Mouse (Mus musculus): ENCODE data around the gene Wdr62. TPM values are rescaled to one million over a fixed set of nuclear protein-coding genes. Genes with fewer than 3 reads are reported as not detected.

The Wdr62 gene
- total and polyA plus RNA-seq, 2 experiments from 2014 or later = 3.2 to 3.4 TPM

DNA sequence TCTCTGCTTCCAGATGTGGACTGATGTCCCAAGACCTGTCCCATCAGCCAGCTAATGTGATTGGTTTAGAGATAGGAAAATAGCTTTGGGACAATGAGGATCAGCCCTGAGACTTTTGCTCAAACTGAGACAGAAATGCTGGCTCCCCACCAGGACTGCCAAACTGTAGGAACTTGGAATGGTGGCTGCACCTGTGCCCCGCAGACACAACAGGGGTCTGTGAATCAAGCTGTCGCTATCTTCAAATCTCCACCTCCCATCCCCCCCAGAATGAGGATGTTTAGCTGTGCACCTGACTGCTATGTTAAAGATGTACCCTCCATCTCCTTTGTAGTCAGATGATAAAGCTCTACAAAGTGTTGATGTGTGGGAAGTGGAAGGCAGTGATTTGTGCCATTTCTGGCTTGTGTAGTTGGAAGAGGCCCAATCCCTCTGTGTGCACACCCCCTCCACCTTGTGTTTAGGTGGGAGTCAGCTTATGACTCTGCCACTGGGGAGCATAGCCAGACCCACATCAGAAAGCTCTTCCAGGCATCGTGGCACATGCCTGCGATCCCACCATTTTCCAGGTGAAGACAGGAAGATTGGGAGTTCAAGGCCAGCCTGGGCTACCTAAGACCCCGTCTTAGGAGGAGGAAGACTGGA lies 44.2 kb upstream of the Wdr62 start:
- ATAC-seq (ENCODE audit: insufficient read depth, low read depth) (no peak), DNase-seq (ENCODE audit: low spot score) (no peak)
- Histone ChIP-seq H3K4me3 (ENCODE audit: low read depth, low read length) (no peak overlapping the region), H3K27me3 (ENCODE audit: control insufficient read depth, insufficient read depth, low read length) (no peaks in the 10 kb centered on the region), H3K36me3 (replicated peaks; ENCODE audit: control insufficient read depth, insufficient read depth, low read length) (no peaks in the 10 kb centered on the region), H3K9ac (replicated peaks; ENCODE audit: low read depth, low read length) (no peak overlapping the region), H3K27ac (ENCODE audit: low read depth) (no peak overlapping the region), H3K9me3 (replicated peaks; ENCODE audit: control insufficient read depth, low read length) (no peaks in the 10 kb centered on the region), H3K4me2 (ENCODE audit: low read depth, low read length) (no peak overlapping the region), H3K4me1 (ENCODE audit: control insufficient read depth, insufficient read depth) (peaks cover 11% of the 10 kb centered on the region)
- TF ChIP-seq EP300 (IDR thresholded peaks at IDR 0.05; ENCODE audit: low read depth) (no peak), CTCF (IDR thresholded peaks at IDR 0.05; ENCODE audit: low read depth) (no peak)
- 68% methylated on average over 5 of the region's 5 CpGs for WGBS

DNA sequence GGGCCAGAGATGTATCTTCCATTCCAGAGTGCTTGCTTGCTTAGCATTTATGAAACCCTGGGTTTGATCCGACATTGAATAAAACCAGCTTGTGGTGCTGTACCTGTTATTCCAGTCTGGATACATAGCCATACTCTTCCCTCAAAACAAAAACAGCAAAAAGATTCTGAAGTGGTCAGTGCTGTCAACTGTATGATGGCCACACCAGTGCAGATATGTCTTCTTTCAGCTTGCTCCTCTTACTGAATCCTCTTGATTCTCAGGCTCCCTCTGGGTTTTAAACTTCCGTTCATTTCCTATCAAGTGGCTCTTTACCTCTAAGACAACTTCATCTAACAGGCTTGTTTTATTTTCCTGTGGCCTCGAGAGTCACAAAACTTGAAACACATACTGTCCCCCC lies 43.6 kb upstream of the Wdr62 start, which contains the start of gene Sdhaf1:
TSS of gene Sdhaf1 (minus strand) at position 101 of the 400 bp plus-strand sequence.
- Histone ChIP-seq H3K36me3 (replicated peaks; ENCODE audit: control insufficient read depth, insufficient read depth, low read length) (no peaks in the 10 kb centered on the region), H3K9me3 (replicated peaks; ENCODE audit: control insufficient read depth, low read length) (no peaks in the 10 kb centered on the region), H3K9ac (replicated peaks; ENCODE audit: low read depth, low read length) (peak within 1 kb of the TSS; percentile 37; the same call in 1 of the 2 replicates), H3K4me2 (ENCODE audit: low read depth, low read length) (peak within 1 kb of the TSS; percentile 84), H3K27me3 (ENCODE audit: control insufficient read depth, insufficient read depth, low read length) (no peaks in the 10 kb centered on the region), H3K4me3 (ENCODE audit: low read depth, low read length) (peak within 1 kb of the TSS; percentile 80), H3K27ac (ENCODE audit: low read depth) (peak within 1 kb of the TSS; percentile 91), H3K4me1 (ENCODE audit: control insufficient read depth, insufficient read depth) (peaks cover 11% of the 10 kb centered on the region)
- DNase-seq (ENCODE audit: low spot score) = no peak
- 64% methylated on average over 3 of the region's 3 CpGs for WGBS
- no peak for TF ChIP-seq CTCF (IDR thresholded peaks at IDR 0.05; ENCODE audit: low read depth)
- TF ChIP-seq EP300 (IDR thresholded peaks at IDR 0.05; ENCODE audit: low read depth) = no peak
- ATAC-seq (ENCODE audit: insufficient read depth, low read depth) = no peak

DNA sequence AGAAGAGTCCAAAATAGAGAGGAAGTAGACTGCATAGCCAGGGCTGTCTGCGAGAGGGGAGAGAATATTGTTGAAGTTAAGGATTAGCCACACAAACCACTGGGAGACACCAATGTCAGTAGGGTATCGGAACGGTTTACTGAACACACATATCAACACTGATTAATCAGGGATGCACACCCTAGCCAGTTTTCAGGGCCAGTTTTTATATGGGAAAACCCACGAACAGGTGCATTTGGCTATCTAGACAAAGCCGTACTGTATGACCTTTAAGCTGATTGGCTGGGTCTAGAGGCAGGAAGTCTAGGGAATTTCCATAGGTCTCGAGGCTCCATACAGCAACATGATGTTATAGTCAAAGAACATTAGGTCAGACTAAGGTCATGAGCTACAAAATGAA lies 42.6 kb upstream of the Wdr62 start:
- peak overlapping the region; percentile 37; the same call in 1 of the 2 replicates for H3K9ac ChIP-seq (replicated peaks; ENCODE audit: low read depth, low read length)
- H3K9me3 ChIP-seq (replicated peaks; ENCODE audit: control insufficient read depth, low read length) = no peaks in the 10 kb centered on the region
- peaks cover 11% of the 10 kb centered on the region for H3K4me1 ChIP-seq (ENCODE audit: control insufficient read depth, insufficient read depth)
- TF ChIP-seq EP300 (IDR thresholded peaks at IDR 0.05; ENCODE audit: low read depth) = no peak
- TF ChIP-seq CTCF (IDR thresholded peaks at IDR 0.05; ENCODE audit: low read depth) = no peak
- 26% methylated on average over 6 of the region's 6 CpGs for WGBS
- no peak for ATAC-seq (ENCODE audit: insufficient read depth, low read depth)
- H3K4me2 ChIP-seq (ENCODE audit: low read depth, low read length) = peak overlapping the region; percentile 84
- H3K36me3 ChIP-seq (replicated peaks; ENCODE audit: control insufficient read depth, insufficient read depth, low read length) = no peaks in the 10 kb centered on the region
- H3K4me3 ChIP-seq (ENCODE audit: low read depth, low read length) = peak overlapping the region; percentile 80
- H3K27me3 ChIP-seq (ENCODE audit: control insufficient read depth, insufficient read depth, low read length) = no peaks in the 10 kb centered on the region
- no peak for DNase-seq (ENCODE audit: low spot score)
- H3K27ac ChIP-seq (ENCODE audit: low read depth) = peak overlapping the region; percentile 91

DNA sequence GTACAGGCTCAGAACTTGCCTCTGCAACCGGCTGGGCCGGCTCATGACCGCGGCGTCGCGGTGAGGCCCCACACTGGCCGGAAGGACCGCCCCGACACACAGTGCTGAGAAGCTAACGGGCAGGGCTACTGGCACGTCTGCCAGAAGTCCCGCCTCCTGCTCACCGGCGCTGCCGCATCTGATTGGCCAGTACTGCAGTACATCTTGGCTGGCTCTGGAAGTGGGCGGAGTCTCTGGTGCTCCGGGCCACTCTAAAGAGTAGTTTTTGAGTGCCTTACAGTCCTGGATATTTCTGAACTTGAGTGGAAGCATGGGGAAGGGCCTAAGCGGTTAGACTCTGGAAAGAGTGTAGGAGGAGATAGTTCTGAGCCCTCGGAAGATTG lies 42.1 kb upstream of the Wdr62 start:
- H3K9me3 ChIP-seq (replicated peaks; ENCODE audit: control insufficient read depth, low read length) = no peaks in the 10 kb centered on the region
- DNase-seq (ENCODE audit: low spot score) (peak; percentile 98), ATAC-seq (ENCODE audit: insufficient read depth, low read depth) (peak; percentile 99)
- peaks cover 11% of the 10 kb centered on the region for H3K4me1 ChIP-seq (ENCODE audit: control insufficient read depth, insufficient read depth)
- peak overlapping the region; percentile 78 for H3K9ac ChIP-seq (replicated peaks; ENCODE audit: low read depth, low read length)
- no peaks in the 10 kb centered on the region for H3K36me3 ChIP-seq (replicated peaks; ENCODE audit: control insufficient read depth, insufficient read depth, low read length)
- H3K4me3 ChIP-seq (ENCODE audit: low read depth, low read length) = peak overlapping the region; percentile 80
- peak overlapping the region; percentile 84 for H3K4me2 ChIP-seq (ENCODE audit: low read depth, low read length)
- no peaks in the 10 kb centered on the region for H3K27me3 ChIP-seq (ENCODE audit: control insufficient read depth, insufficient read depth, low read length)
- WGBS = under 1% methylated on average over 20 of the region's 20 CpGs
- TF ChIP-seq CTCF (IDR thresholded peaks at IDR 0.05; ENCODE audit: low read depth) (no peak), EP300 (IDR thresholded peaks at IDR 0.05; ENCODE audit: low read depth) (no peak)
- H3K27ac ChIP-seq (ENCODE audit: low read depth) = peak overlapping the region; percentile 91

DNA sequence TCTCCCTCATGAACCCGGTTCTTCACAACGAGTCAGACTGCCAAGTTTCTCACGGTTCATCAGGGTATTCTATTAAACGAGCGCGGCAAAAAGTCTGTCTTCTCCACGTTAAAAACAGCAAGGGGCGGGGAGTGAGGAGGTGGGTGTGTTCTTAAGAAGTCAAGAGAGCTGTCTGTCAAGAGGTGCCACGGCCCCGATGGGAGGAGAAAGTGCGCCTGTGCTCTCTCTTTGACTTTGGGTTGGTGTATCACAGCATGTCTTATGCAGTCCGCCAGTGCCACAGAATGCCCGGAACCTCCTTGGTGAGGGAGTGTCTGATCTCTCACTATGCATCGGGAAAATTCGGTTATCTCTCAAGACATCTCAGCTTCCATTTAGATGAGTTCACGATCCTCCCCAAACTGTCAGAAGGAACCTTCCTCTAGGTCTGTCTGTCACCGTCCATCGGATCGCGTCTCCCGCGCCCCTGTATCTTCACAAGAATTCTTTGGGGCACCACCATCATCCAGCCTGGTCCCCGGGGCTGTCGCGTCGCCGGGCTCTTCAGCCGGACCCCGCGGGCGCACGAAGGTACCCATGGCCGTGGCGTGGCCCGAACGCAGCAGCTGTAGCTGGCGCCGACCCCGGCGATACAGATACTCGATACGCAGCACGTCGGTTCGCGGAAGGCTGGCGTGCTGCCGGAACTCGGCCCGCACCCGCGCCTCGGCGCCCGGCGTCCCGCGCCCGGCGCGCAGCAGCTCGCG lies 41.5 kb upstream of the Wdr62 start, which contains the start of gene E130208F15Rik:
TSS of gene E130208F15Rik (plus strand) at position 202 of the 746 bp plus-strand sequence.
- H3K36me3 ChIP-seq (replicated peaks; ENCODE audit: control insufficient read depth, insufficient read depth, low read length) = no peaks in the 10 kb centered on the region
- H3K4me1 ChIP-seq (ENCODE audit: control insufficient read depth, insufficient read depth) = peaks cover 11% of the 10 kb centered on the region
- H3K9me3 ChIP-seq (replicated peaks; ENCODE audit: control insufficient read depth, low read length) = no peaks in the 10 kb centered on the region
- under 1% methylated on average over 63 of the region's 63 CpGs for WGBS
- H3K27ac ChIP-seq (ENCODE audit: low read depth) = peak within 1 kb of the TSS; percentile 91
- H3K4me3 ChIP-seq (ENCODE audit: low read depth, low read length) = peak within 1 kb of the TSS; percentile 80
- ATAC-seq (ENCODE audit: insufficient read depth, low read depth) = peak; percentile 40
- peak; percentile 71 for DNase-seq (ENCODE audit: low spot score)
- H3K9ac ChIP-seq (replicated peaks; ENCODE audit: low read depth, low read length) = peak within 1 kb of the TSS; percentile 78
- H3K4me2 ChIP-seq (ENCODE audit: low read depth, low read length) = peak within 1 kb of the TSS; percentile 84
- TF ChIP-seq EP300 (IDR thresholded peaks at IDR 0.05; ENCODE audit: low read depth) (no peak), CTCF (IDR thresholded peaks at IDR 0.05; ENCODE audit: low read depth) (no peak)
- no peaks in the 10 kb centered on the region for H3K27me3 ChIP-seq (ENCODE audit: control insufficient read depth, insufficient read depth, low read length)
